Mouse (Mus musculus) MEL (cell line): ENCODE results near the gene Senp3. TPM values are rescaled to one million over a fixed set of nuclear protein-coding genes. Genes with fewer than 3 reads are reported as not detected.

Experiments used
- DNase-seq: peaks from one replicate; pipeline ENCODE4 v3.0.0; 2011; ENCODE audit warnings: low read depth, low spot score
- H3K27ac ChIP-seq: 2 replicates; pipeline ENCODE4 v1.5.1; 2012; ENCODE audit warnings: low read depth, mild to moderate bottlenecking, control low read depth, low read length, moderate library complexity; ENCODE audit not compliant: control insufficient read depth
- H3K27me3 ChIP-seq, 2 experiments: fragments of 150-350 bp in 1 of 2; sonication (generic) in 1 of 2; 2 replicates each; pipeline ENCODE4 v1.6.1; 2012; ENCODE audit warnings: low read length in 2 of 2, mild to moderate bottlenecking in 2 of 2, improper control_type of control experiment in 1 of 2, moderate library complexity in 1 of 2; ENCODE audit not compliant: insufficient read depth in 2 of 2, control insufficient read depth in 1 of 2
- H3K36me3 ChIP-seq, 2 experiments: 2 replicates each; pipeline ENCODE4 v1.6.1; 2012 to 2014; ENCODE audit warnings: low read length in 2 of 2, improper control_type of control experiment in 1 of 2, inconsistent platforms in 1 of 2, mild to moderate bottlenecking in 1 of 2; ENCODE audit not compliant: insufficient read depth in 2 of 2, control insufficient read depth in 1 of 2
- H3K4me1 ChIP-seq, 2 experiments: fragments of 150-350 bp in 1 of 2; sonication (generic) in 1 of 2; 2 replicates each; pipeline ENCODE4 v1.6.1; 2012; ENCODE audit warnings: low read length in 2 of 2, improper control_type of control experiment in 1 of 2, mild to moderate bottlenecking in 1 of 2; ENCODE audit not compliant: insufficient read depth in 2 of 2, control insufficient read depth in 1 of 2
- H3K4me3 ChIP-seq, 2 experiments: fragments of 150-350 bp in 1 of 2; sonication (generic) in 1 of 2; 2 replicates each; pipeline ENCODE4 v1.5.1; 2012; ENCODE audit warnings: low read depth in 2 of 2, low read length in 2 of 2, mild to moderate bottlenecking in 2 of 2, moderate library complexity in 2 of 2, control low read depth in 1 of 2, improper control_type of control experiment in 1 of 2; ENCODE audit not compliant: control insufficient read depth in 1 of 2, insufficient read depth in 1 of 2
- H3K79me2 ChIP-seq: 2 replicates; pipeline ENCODE4 v1.6.1; 2012; ENCODE audit warnings: mild to moderate bottlenecking, low read length, moderate library complexity; ENCODE audit not compliant: control insufficient read depth, poor library complexity, insufficient read depth
- H3K9ac ChIP-seq: 2 replicates; pipeline ENCODE4 v1.6.1; 2012; ENCODE audit warnings: low read depth, mild to moderate bottlenecking, control low read depth, low read length, moderate library complexity; ENCODE audit not compliant: control insufficient read depth, poor library complexity, severe bottlenecking
- H3K9me3 ChIP-seq: fragments of 150-350 bp; sonication (generic); replicated peaks from 2 replicates; pipeline ENCODE4 v1.6.1; 2012; ENCODE audit warnings: mild to moderate bottlenecking, low read length, improper control_type of control experiment, moderate library complexity; ENCODE audit not compliant: insufficient read depth
- BHLHE40 ChIP-seq: IDR thresholded peaks from 2 replicates; pipeline ENCODE4 v1.6.1; 2012; ENCODE audit warnings: low read depth, mild to moderate bottlenecking, inconsistent platforms, low read length, improper control_type of control experiment, borderline replicate concordance
- CHD1 ChIP-seq: IDR thresholded peaks from 2 replicates; pipeline ENCODE4 v1.6.1; 2012; ENCODE audit warnings: low read depth, mild to moderate bottlenecking, inconsistent platforms, low read length, improper control_type of control experiment
- CHD2 ChIP-seq: IDR thresholded peaks from 2 replicates; pipeline ENCODE4 v1.6.1; 2011; ENCODE audit warnings: low read length, improper control_type of control experiment
- CTCF ChIP-seq, 3 experiments: IDR thresholded peaks in 2 of 3; conservative IDR thresholded peaks in 1 of 3; 2 replicates each; pipeline ENCODE4 v1.5.1; 2011 to 2012; ENCODE audit warnings: low read length in 3 of 3, low read depth in 2 of 3, mild to moderate bottlenecking in 2 of 3, improper control_type of control experiment in 1 of 3, inconsistent platforms in 1 of 3, mixed read lengths in 1 of 3, moderate library complexity in 1 of 3; ENCODE audit not compliant: control insufficient read depth in 1 of 3, insufficient read depth in 1 of 3, poor library complexity in 1 of 3, severe bottlenecking in 1 of 3
- ELF1 ChIP-seq: IDR thresholded peaks from 2 replicates; pipeline ENCODE4 v1.6.1; 2014; ENCODE audit warnings: low read depth, mild to moderate bottlenecking, inconsistent platforms, low read length, improper control_type of control experiment, moderate library complexity
- EP300 ChIP-seq, 2 experiments: IDR thresholded peaks; 2 replicates each; pipeline ENCODE4 v1.6.1; 2011; ENCODE audit warnings: improper control_type of control experiment in 2 of 2, low read length in 2 of 2, low read depth in 1 of 2, mild to moderate bottlenecking in 1 of 2
- ETS1 ChIP-seq: IDR thresholded peaks from 2 replicates; pipeline ENCODE4 v1.6.1; 2012; ENCODE audit warnings: low read depth, mild to moderate bottlenecking, inconsistent platforms, low read length, improper control_type of control experiment, moderate library complexity
- HCFC1 ChIP-seq: IDR thresholded peaks from 2 replicates; pipeline ENCODE4 v1.6.1; 2012; ENCODE audit warnings: low read depth, mild to moderate bottlenecking, inconsistent platforms, low read length, improper control_type of control experiment, moderate library complexity
- JUND ChIP-seq: IDR thresholded peaks from 2 replicates; pipeline ENCODE4 v1.6.1; 2011; ENCODE audit warnings: low read depth, mild to moderate bottlenecking, improper control_type of control experiment, low read length
- MAFK ChIP-seq: IDR thresholded peaks from 2 replicates; pipeline ENCODE4 v1.6.1; 2011; ENCODE audit warnings: low read depth, mild to moderate bottlenecking, low read length, improper control_type of control experiment, borderline replicate concordance
- MAX ChIP-seq: IDR thresholded peaks from 2 replicates; pipeline ENCODE4 v1.6.1; 2011; ENCODE audit warnings: low read length, improper control_type of control experiment
- MAZ ChIP-seq: IDR thresholded peaks from 2 replicates; pipeline ENCODE4 v1.6.1; 2012; ENCODE audit warnings: low read depth, mild to moderate bottlenecking, inconsistent platforms, low read length, improper control_type of control experiment
- MYB ChIP-seq: IDR thresholded peaks from 2 replicates; pipeline ENCODE4 v1.6.1; 2011; ENCODE audit warnings: mild to moderate bottlenecking, low read depth, low read length, improper control_type of control experiment
- MYC ChIP-seq: IDR thresholded peaks from 2 replicates; pipeline ENCODE4 v1.6.1; 2011; ENCODE audit warnings: low read depth, mild to moderate bottlenecking, low read length, improper control_type of control experiment, moderate library complexity
- NELFE ChIP-seq: IDR thresholded peaks from 2 replicates; pipeline ENCODE4 v1.6.1; 2011; ENCODE audit warnings: low read depth, low read length, improper control_type of control experiment
- NRF1 ChIP-seq: IDR thresholded peaks from 2 replicates; pipeline ENCODE4 v1.6.1; 2014; ENCODE audit warnings: low read depth, mild to moderate bottlenecking, inconsistent platforms, low read length, improper control_type of control experiment, moderate library complexity; ENCODE audit not compliant: poor library complexity, insufficient read depth, severe bottlenecking
- POLR2A ChIP-seq, 2 experiments: IDR thresholded peaks; 2 replicates each; pipeline ENCODE4 v1.6.1; 2011 to 2012; ENCODE audit warnings: low read length in 2 of 2, mild to moderate bottlenecking in 2 of 2, control low read depth in 1 of 2, improper control_type of control experiment in 1 of 2, low read depth in 1 of 2, moderate library complexity in 1 of 2; ENCODE audit not compliant: control insufficient read depth in 1 of 2, insufficient read depth in 1 of 2, poor library complexity in 1 of 2
- POLR2AphosphoS2 ChIP-seq: IDR thresholded peaks from 2 replicates; pipeline ENCODE4 v1.6.1; 2011; ENCODE audit warnings: low read length, improper control_type of control experiment
- RAD21 ChIP-seq: IDR thresholded peaks from 2 replicates; pipeline ENCODE4 v1.6.1; 2011; ENCODE audit warnings: mild to moderate bottlenecking, low read depth, low read length, improper control_type of control experiment
- RCOR1 ChIP-seq: IDR thresholded peaks from 2 replicates; pipeline ENCODE4 v1.6.1; 2012; ENCODE audit warnings: low read depth, mild to moderate bottlenecking, inconsistent platforms, low read length, improper control_type of control experiment
- SIN3A ChIP-seq: IDR thresholded peaks from 2 replicates; pipeline ENCODE4 v1.6.1; 2012; ENCODE audit warnings: low read length, improper control_type of control experiment, inconsistent platforms
- SMC3 ChIP-seq: IDR thresholded peaks from 2 replicates; pipeline ENCODE4 v1.6.1; 2011; ENCODE audit warnings: low read depth, low read length, improper control_type of control experiment
- TAL1 ChIP-seq: IDR thresholded peaks from 2 replicates; pipeline ENCODE4 v1.6.1; 2012; ENCODE audit warnings: mild to moderate bottlenecking, inconsistent platforms, low read length, moderate library complexity, mixed read lengths
- TCF12 ChIP-seq: IDR thresholded peaks from 2 replicates; pipeline ENCODE4 v1.6.1; 2014; ENCODE audit warnings: low read depth, mild to moderate bottlenecking, inconsistent platforms, low read length, improper control_type of control experiment, moderate library complexity
- UBTF ChIP-seq: IDR thresholded peaks from 2 replicates; pipeline ENCODE4 v1.6.1; 2012; ENCODE audit warnings: low read depth, mild to moderate bottlenecking, inconsistent platforms, low read length, improper control_type of control experiment, moderate library complexity, borderline replicate concordance; ENCODE audit not compliant: insufficient read depth
- ZC3H11A ChIP-seq: IDR thresholded peaks from 2 replicates; pipeline ENCODE4 v1.6.1; 2012; ENCODE audit warnings: low read depth, mild to moderate bottlenecking, inconsistent platforms, low read length, improper control_type of control experiment
- ZKSCAN1 ChIP-seq: IDR thresholded peaks from 2 replicates; pipeline ENCODE4 v1.6.1; 2012; ENCODE audit warnings: low read depth, mild to moderate bottlenecking, inconsistent platforms, low read length, improper control_type of control experiment, moderate library complexity
- ZNF384 ChIP-seq: IDR thresholded peaks from 2 replicates; pipeline ENCODE4 v1.6.1; 2012; ENCODE audit warnings: low read depth, mild to moderate bottlenecking, inconsistent platforms, low read length, improper control_type of control experiment
- polyA plus RNA-seq, 2 experiments: library from polyadenylated mRNA; stranded (reverse) in 1 of 2; unstranded in 1 of 2; fragments of >175 nt in 1 of 2; fragments of >200 nt in 1 of 2; gene quantifications; 2 replicates each; pipeline versions ENCODE4 v1.2.1 to v1.2.4; 2012; ENCODE audit warnings: low replicate concordance in 2 of 2, low read depth in 1 of 2; ENCODE audit not compliant: insufficient read length in 2 of 2, insufficient read depth in 1 of 2, missing spikeins in 1 of 2
- total RNA-seq: library from RNA; depleted of rRNA; stranded (reverse); fragments of 300-350 nt; gene quantifications from 2 replicates; pipeline ENCODE4 v1.2.3, GENCODE M21; 2012

The Senp3 gene
- total and polyA plus RNA-seq, 3 experiments: 147 to 890 (median 171) TPM

GRCm38 (mm10) chr11:69629802-69630201 lies 52.1 kb downstream of the Senp3 start:
- Histone ChIP-seq H3K9me3 (no peaks in the 10 kb centered on the region), H3K4me1 (peaks cover 7 to 17% of the 10 kb centered on the region in 2 experiments), H3K79me2 (peaks cover 20% of the 10 kb centered on the region), H3K27ac (no peak overlapping the region), H3K9ac (no peak overlapping the region), H3K27me3 (no peaks in the 10 kb centered on the region), H3K4me3 (no peak overlapping the region), H3K36me3 (peaks cover 0 to 19% of the 10 kb centered on the region in 2 experiments; a peak in 2 of 4 replicates)
- TF ChIP-seq HCFC1 (0 out of 2 replicates have a peak, but pooled peaks have one; percentile 54), NRF1 (no peak), SMC3 (peak; percentile 63), RAD21 (peak; percentile 46), CHD1 (no peak), CTCF (IDR thresholded peaks at IDR 0.05 in 2 of 3, conservative IDR thresholded peaks at IDR 0.05 in 1 of 3; ENCODE audit: control insufficient read depth in 1 of 3, insufficient read depth in 1 of 3, low read depth in 2 of 3, low read length in 3 of 3, poor library complexity in 1 of 3, severe bottlenecking in 1 of 3) (peak; percentile 37 to 77 (median 72)), BHLHE40 (no peak), SIN3A (0 out of 2 replicates have a peak, but pooled peaks have one; percentile 47), MYC (0 out of 2 replicates have a peak, but pooled peaks have one; percentile 52), RCOR1 (0 out of 2 replicates have a peak, but pooled peaks have one; percentile 4), POLR2A (IDR thresholded peaks at IDR 0.05; ENCODE audit: control insufficient read depth in 1 of 2, insufficient read depth in 1 of 2, low read depth in 1 of 2, low read length in 2 of 2, poor library complexity in 1 of 2) (no peak), ZC3H11A (0 out of 2 replicates have a peak, but pooled peaks have one; percentile 28)
- DNase-seq: peak; percentile 63

DNA sequence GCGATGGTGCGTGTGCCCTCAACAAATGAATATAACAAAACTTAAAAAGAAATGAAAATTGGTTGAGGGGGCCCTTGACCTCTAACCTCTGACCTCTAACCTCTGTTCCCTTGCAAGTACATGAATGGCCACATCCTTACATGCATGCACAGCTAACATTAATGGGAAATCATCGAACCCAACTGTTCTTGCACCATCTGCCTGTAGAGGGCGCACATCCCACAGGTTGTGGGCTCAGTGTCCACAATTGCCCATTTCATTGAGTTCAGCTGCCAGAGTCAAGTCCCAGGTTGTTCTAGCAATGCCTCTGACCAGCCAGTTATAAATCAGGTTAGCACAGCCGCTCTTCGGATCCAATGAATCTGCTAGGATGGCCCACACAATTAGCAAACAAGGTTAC lies 53.6 kb downstream of the Senp3 start:
- no peaks in the 10 kb centered on the region for H3K9me3 ChIP-seq
- H3K79me2 ChIP-seq: peaks cover 5% of the 10 kb centered on the region
- no peak overlapping the region for H3K27ac ChIP-seq
- peaks cover 3 to 11% of the 10 kb centered on the region in 2 experiments; a peak in 3 of 4 replicates for H3K4me1 ChIP-seq
- peak overlapping the region in 1 of 2 experiments; percentile 12; a peak in 2 of 4 replicates for H3K4me3 ChIP-seq
- H3K36me3 ChIP-seq: peaks cover 0 to 8% of the 10 kb centered on the region in 2 experiments; a peak in 2 of 4 replicates
- H3K9ac ChIP-seq: 0 out of 2 replicates have a peak overlapping the region, but pooled peaks have one; percentile 23
- H3K27me3 ChIP-seq: no peaks in the 10 kb centered on the region
- peak; percentile 90 for DNase-seq
- no peak for TF ChIP-seq ETS1
- TF ChIP-seq EP300 (IDR thresholded peaks at IDR 0.05; ENCODE audit: low read depth in 1 of 2, low read length in 2 of 2): no peak
- TF ChIP-seq CTCF (IDR thresholded peaks at IDR 0.05 in 2 of 3, conservative IDR thresholded peaks at IDR 0.05 in 1 of 3; ENCODE audit: control insufficient read depth in 1 of 3, insufficient read depth in 1 of 3, low read depth in 2 of 3, low read length in 3 of 3, poor library complexity in 1 of 3, severe bottlenecking in 1 of 3): peak; percentile 94 to 97 (median 97)
- TF ChIP-seq TAL1: no peak
- TF ChIP-seq ZKSCAN1: no peak
- TF ChIP-seq ZNF384: 0 out of 2 replicates have a peak, but pooled peaks have one; percentile 40
- no peak for TF ChIP-seq RCOR1
- 0 out of 2 replicates have a peak, but pooled peaks have one; percentile 14 for TF ChIP-seq BHLHE40
- peak; percentile 36; the same call in 1 of the 2 replicates for TF ChIP-seq MAZ
- TF ChIP-seq JUND: no peak
- no peak for TF ChIP-seq ELF1
- TF ChIP-seq NELFE: 0 out of 2 replicates have a peak, but pooled peaks have one; percentile 20
- no peak for TF ChIP-seq MYB
- TF ChIP-seq MYC: 0 out of 2 replicates have a peak, but pooled peaks have one; percentile 41
- no peak for TF ChIP-seq MAX
- peak; percentile 55 for TF ChIP-seq RAD21
- no peak for TF ChIP-seq MAFK
- 0 out of 2 replicates have a peak, but pooled peaks have one; percentile 9 for TF ChIP-seq NRF1
- peak; percentile 72 for TF ChIP-seq SMC3
- no peak for TF ChIP-seq POLR2AphosphoS2
- no peak for TF ChIP-seq POLR2A (IDR thresholded peaks at IDR 0.05; ENCODE audit: control insufficient read depth in 1 of 2, insufficient read depth in 1 of 2, low read depth in 1 of 2, low read length in 2 of 2, poor library complexity in 1 of 2)
- TF ChIP-seq TCF12: 0 out of 2 replicates have a peak, but pooled peaks have one; percentile 14
- TF ChIP-seq HCFC1: 0 out of 2 replicates have a peak, but pooled peaks have one; percentile 28
- no peak for TF ChIP-seq UBTF
- no peak for TF ChIP-seq CHD2
- no peak for TF ChIP-seq CHD1
